Mouse (Mus musculus) lung, embryonic 15.5 days (tissue): ENCODE measurements around the gene Dnajc24. TPM values are rescaled to one million over a fixed set of nuclear protein-coding genes. Genes with fewer than 3 reads are reported as not detected.

ENCODE experiments used
- ATAC-seq: fragments of 200-750 bp; cut with Nextera tagmentation; 2 replicates; pipeline ENCODE4 v1.8.0; 2017; ENCODE audit warnings: moderate number of reproducible peaks, borderline replicate concordance; ENCODE audit not compliant: low FRiP score, low TSS enrichment; ENCODE audit errors: extremely low read depth
- H3K27ac ChIP-seq: fragments of 300-500 bp; sonication (generic); 2 replicates; pipeline ENCODE4 v1.5.1; 2015; ENCODE audit warnings: moderate library complexity, mild to moderate bottlenecking, inconsistent platforms
- H3K27me3 ChIP-seq: fragments of 300-500 bp; sonication (generic); 2 replicates; pipeline ENCODE4 v1.6.1; 2015; ENCODE audit warnings: inconsistent platforms
- H3K36me3 ChIP-seq: fragments of 300-500 bp; sonication (generic); 2 replicates; pipeline ENCODE4 v1.6.1; 2015; ENCODE audit warnings: inconsistent platforms
- H3K4me1 ChIP-seq: fragments of 300-500 bp; sonication (generic); 2 replicates; pipeline ENCODE4 v1.6.1; 2015; ENCODE audit warnings: inconsistent platforms
- H3K4me2 ChIP-seq: fragments of 300-500 bp; sonication (generic); 2 replicates; pipeline ENCODE4 v1.6.1; 2015; ENCODE audit warnings: inconsistent platforms, mild to moderate bottlenecking, moderate library complexity
- H3K4me3 ChIP-seq: fragments of 300-500 bp; sonication (generic); 2 replicates; pipeline ENCODE4 v1.5.1; 2015; ENCODE audit warnings: mild to moderate bottlenecking, inconsistent platforms
- H3K9ac ChIP-seq: fragments of 300-500 bp; sonication (generic); 2 replicates; pipeline ENCODE4 v1.6.1; 2015; ENCODE audit warnings: inconsistent platforms
- H3K9me3 ChIP-seq: fragments of 300-500 bp; sonication (generic); 2 replicates; pipeline ENCODE4 v1.6.1; 2016; ENCODE audit warnings: inconsistent platforms
- WGBS: fragments of 180-500 bp; shearing (Covaris S2); methylation state at CpG from one replicate; pipeline ENCODE4 v1.1.7; 2015; 5-methylcytosine and 5-hydroxymethylcytosine counted together
- microRNA-seq: library from miRNA; unstranded; fragments of <30 nt; microRNA quantifications from one replicate; pipeline ENCODE4, GENCODE M21; 2016
- polyA plus RNA-seq: library from polyadenylated mRNA; unstranded; fragments of >200 nt; fragmentation: Nextera tagmentation; extraction: Ambion mirVana; gene quantifications from 2 replicates; pipeline ENCODE4 v1.2.1, GENCODE M21; 2015

The Dnajc24 gene
- polyA plus RNA-seq, 1 experiment from 2014 or later, result 37.2 TPM

DNA sequence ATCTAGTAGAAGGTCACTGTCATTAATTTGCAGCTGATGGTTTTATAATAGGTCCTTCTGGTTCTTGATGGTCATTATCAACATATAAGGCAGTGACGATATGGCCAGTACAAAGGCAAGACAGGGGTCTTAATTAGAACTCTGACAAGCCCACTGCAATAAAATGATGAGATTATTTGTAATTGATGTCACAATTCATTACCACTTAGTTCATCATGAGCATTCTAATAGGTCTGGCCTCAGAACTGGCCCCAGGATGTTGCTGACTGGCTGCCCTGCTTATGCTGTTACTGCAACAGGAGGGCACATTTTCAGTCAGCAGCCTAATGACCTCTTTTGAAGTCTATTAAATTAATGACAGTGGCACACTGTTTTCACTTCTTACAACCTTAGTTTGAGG lies 39.9 kb downstream of the Dnajc24 start:
- no peak for ATAC-seq
- Histone ChIP-seq H3K4me1 (no peaks in the 10 kb centered on the region), H3K27me3 (no peaks in the 10 kb centered on the region), H3K36me3 (peaks cover 6% of the 10 kb centered on the region; the same call in 1 of the 2 replicates), H3K27ac (no peak overlapping the region), H3K4me2 (no peak overlapping the region), H3K4me3 (no peak overlapping the region), H3K9me3 (no peaks in the 10 kb centered on the region), H3K9ac (no peak overlapping the region)
- 84% methylated on average over 1 of the region's 1 CpGs for WGBS

- 74% methylated on average over 4 of the region's 4 CpGs for WGBS
- H3K4me1 ChIP-seq, result no peaks in the 10 kb centered on the region
- no peaks in the 10 kb centered on the region for H3K9me3 ChIP-seq
- H3K9ac ChIP-seq, result no peak overlapping the region
- no peak for ATAC-seq
- H3K36me3 ChIP-seq, result no peaks in the 10 kb centered on the region
- H3K27ac ChIP-seq, result no peak overlapping the region
- H3K27me3 ChIP-seq, result no peaks in the 10 kb centered on the region
- no peak overlapping the region for H3K4me3 ChIP-seq
- no peak overlapping the region for H3K4me2 ChIP-seq
These were observed 49.5 kb downstream of the Dnajc24 start for GRCm38 (mm10) chr2:105953862-105954261.

DNA sequence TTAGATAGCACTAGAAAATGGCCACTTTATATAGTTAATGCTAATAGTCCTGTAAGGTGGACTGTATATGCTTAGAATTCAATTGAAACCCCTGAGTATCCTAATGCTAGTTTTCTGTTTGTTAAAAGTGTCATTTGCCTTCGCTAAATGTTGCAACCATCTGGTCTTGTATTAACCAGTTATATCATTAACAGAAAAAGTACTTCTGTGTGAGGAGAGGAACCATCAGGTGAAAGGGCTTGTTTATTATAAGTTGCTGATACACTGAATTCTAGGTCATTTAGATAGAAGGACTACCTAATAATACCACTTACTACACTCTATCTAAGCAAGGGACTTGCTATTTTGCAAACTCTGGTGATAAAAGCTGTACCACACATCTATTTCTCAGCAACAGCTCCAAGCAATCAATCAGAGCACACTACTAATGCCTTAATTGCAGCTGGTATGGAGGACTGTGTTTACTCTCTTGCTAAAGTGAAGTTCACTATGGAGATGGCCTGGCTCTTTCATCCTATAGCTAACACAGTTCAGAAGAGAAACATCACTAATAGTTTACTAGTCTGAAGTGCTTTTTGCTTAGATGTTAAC lies 51.9 kb downstream of the Dnajc24 start:
- Histone ChIP-seq H3K4me3 (no peak overlapping the region), H3K9me3 (no peaks in the 10 kb centered on the region), H3K27ac (no peak overlapping the region), H3K4me2 (no peak overlapping the region), H3K27me3 (no peaks in the 10 kb centered on the region), H3K36me3 (no peaks in the 10 kb centered on the region), H3K4me1 (no peaks in the 10 kb centered on the region), H3K9ac (no peak overlapping the region)
- no peak for ATAC-seq
- 70% methylated on average over 1 of the region's 1 CpGs for WGBS

DNA sequence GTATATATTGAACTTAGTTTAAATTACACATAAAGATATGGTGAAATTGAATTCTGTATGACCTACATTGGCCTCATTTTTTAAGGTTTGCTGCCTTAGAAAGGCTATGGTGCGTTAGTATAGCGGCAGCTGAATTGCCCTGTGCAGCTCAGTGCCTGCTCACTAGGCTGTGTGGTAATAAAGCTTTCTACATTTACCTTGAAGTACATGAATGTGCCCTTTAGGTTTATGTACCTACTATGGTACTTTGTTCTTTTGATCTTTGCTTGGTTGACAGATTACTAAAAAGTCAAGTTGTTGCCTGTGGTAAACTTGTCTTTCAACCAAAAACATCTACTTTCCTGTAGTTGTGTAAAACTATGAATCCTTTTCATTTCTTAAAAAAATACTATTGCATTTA lies 53.2 kb downstream of the Dnajc24 start:
- Histone ChIP-seq H3K27ac (no peak overlapping the region), H3K4me1 (no peaks in the 10 kb centered on the region), H3K4me3 (no peak overlapping the region), H3K36me3 (no peaks in the 10 kb centered on the region), H3K9me3 (no peaks in the 10 kb centered on the region), H3K27me3 (no peaks in the 10 kb centered on the region), H3K4me2 (no peak overlapping the region), H3K9ac (no peak overlapping the region)
- WGBS, result 92% methylated on average over 2 of the region's 2 CpGs
- no peak for ATAC-seq

- no peak overlapping the region for H3K9ac ChIP-seq
- no peak overlapping the region for H3K4me3 ChIP-seq
- H3K4me1 ChIP-seq, result no peaks in the 10 kb centered on the region
- H3K27ac ChIP-seq, result no peak overlapping the region
- no peaks in the 10 kb centered on the region for H3K27me3 ChIP-seq
- 82% methylated on average over 5 of the region's 5 CpGs for WGBS
- H3K36me3 ChIP-seq, result no peaks in the 10 kb centered on the region
- H3K9me3 ChIP-seq, result no peaks in the 10 kb centered on the region
- ATAC-seq, result no peak
- H3K4me2 ChIP-seq, result no peak overlapping the region
These were observed 85.6 kb downstream of the Dnajc24 start for GRCm38 (mm10) chr2:105917623-105918346.

Small RNA genes lying within 50 kb of the gene (microRNA-seq; reads per million reads assigned to microRNA genes)
- not detected for gene Gm22002

Other genes starting within 250 kb of the Dnajc24 start
- gene Elp4, start 99.0 kb downstream of the Dnajc24 start, polyA plus RNA-seq, result 45.3 and 45.8 TPM in 2 replicates
- 125 and 129 TPM in 2 replicates for gene Immp1l, start 98.9 kb downstream of the Dnajc24 start, polyA plus RNA-seq